Mouse (Mus musculus) mouse embryonic stem cell (cell line): Measurements from ENCODE around the gene Relb.
"Not testable (repeated sequence)": the region's sequence is repeated elsewhere in the genome, so short reads cannot be mapped to it uniquely, and the experiment has no call there.

Experiments used
- in situ Hi-C, 2 experiments: fragments of 300-500 bp; cut with MboI; formaldehyde crosslinking; loops; 1 replicate in 1 of 2; 3 replicates in 1 of 2; pipeline ENCODE4 v1.14.3; 2019 to 2020; ENCODE audit warnings: low sequenced_read_pairs in 2 of 2, low pct_unique_long_range_greater_than_20kb in 1 of 2, mixed read lengths in 1 of 2; ENCODE audit not compliant: unreplicated experiment in 1 of 2

The Relb gene

DNA sequence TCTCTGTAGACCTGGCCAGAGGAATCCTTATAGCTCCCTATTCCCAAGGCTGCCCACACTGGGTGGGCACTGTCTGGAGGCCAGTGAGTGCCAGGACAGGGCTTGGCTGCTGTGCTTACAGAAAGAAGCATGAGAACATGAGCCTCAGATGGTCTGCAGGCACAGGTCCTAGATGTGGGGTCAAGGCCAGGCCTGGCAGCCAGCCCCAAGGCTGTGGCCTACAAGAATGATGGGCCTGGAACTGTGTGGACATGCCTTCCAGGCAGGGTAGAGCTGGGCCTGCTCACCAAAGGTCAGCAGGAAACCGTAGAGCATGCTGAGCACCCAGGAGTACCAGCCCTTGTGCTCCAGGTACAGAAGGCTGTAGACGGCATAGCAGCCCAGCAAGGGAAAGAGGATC, 5.4 kb upstream of the Relb start:
- in situ Hi-C loops = no loop called here

DNA sequence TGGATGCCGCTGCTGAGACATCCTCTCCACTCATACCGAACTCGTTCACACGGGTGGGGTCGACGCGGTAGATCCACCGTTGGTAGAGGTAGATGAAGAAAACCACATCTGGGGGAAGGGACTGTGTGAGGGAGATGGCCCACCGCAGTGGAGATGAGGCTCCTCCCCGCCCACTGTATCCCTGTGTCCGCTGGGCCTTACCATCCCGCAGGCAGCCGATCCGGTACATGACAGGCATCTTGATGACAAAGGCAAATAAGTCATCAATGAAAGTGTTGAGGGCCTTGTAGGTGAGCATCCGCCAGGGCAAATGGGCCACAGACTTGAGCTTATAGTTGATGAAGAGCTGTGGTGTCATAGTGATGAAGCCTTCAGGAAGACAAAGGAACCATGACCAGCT, 4.6 kb upstream of the Relb start:
- in situ Hi-C loops = no loop called here

DNA sequence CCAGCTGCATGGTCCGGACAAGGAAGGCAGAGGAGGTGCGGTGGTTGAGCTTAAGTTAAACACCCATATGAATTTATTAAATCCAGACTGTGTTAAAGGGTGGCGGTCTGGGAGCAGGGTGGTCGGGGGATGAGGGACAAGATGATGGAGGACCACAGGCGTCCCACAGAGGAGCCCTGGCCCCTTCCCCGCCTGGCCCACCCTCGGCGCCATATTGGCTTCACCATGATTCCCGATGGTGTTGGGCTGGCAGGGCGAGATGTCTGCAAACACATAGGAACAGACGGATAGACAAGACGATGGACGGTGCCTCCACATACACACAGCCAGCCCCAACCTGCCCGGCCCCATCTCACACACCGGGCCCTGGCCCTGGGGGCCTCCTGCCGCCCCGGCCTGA, 4.0 kb upstream of the Relb start:
- in situ Hi-C loops = no loop called here

DNA sequence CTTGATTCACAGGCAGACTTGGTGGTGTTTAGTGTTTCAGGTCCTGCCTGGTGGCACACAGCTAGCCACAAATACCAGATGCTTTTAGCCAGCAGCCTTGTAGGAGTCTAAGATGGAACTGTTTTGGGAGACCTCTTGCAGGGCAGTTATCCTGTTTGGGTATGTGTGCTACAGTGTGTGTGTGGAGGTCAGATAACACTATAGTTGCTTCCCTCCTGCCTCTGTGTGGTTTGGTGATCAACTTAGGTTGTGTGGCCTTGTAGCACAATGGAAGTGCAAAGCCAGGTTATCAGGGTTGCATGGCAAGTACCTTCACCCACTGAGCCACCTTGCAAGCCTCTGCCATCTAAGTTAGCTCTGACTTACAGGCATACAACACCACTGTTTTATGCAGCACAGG, 3.5 kb upstream of the Relb start:
- in situ Hi-C loops = no loop called here

- in situ Hi-C loops = no loop called here
Measured at GRCm38 (mm10) chr7:19632275-19632674, 3.0 kb upstream of the Relb start.

DNA sequence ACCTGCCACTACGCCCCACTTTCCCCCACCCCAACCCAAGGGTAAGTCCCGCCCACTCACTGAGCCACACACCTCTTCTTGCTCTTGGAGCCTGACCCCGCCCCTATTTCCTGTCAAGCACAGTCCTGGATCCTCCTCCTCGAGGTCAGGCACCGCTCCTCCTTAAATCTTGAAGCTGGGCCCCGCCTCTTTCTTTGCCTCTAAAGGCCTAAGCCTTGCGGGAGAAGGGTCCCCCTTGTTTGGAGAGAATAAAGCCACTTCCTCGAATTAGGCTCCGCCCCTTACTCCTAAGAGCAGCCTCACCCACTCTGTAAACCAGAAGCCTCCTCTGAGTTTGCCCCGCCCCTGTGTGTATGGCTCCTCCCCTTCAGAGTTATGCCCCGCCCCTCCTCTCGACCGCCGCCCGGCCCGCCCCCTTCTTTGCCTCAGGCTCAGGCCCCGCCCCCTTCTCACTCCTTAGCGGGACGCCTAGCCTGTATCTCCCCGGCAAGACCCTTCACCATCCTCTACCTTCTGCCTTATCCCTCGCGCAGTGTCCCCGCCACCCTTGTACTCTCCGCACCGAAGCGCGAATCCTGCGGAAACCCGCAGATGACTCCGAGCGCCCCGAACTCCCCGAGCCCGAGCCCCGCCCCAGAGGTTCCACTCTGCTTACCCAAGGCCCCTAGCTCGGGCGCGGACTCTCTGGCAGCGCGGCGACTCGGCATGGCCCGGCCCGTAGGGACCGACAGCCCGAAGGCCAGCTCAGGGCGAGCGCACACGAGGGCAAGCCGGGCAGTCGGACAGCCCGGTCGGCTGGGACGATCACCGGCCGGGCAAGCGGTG, 490 bp downstream of the Relb start:
- in situ Hi-C loops = no loop called here

- in situ Hi-C loops = no loop called here
Measured at GRCm38 (mm10) chr7:19628192-19628535, 1.1 kb downstream of the Relb start.

DNA sequence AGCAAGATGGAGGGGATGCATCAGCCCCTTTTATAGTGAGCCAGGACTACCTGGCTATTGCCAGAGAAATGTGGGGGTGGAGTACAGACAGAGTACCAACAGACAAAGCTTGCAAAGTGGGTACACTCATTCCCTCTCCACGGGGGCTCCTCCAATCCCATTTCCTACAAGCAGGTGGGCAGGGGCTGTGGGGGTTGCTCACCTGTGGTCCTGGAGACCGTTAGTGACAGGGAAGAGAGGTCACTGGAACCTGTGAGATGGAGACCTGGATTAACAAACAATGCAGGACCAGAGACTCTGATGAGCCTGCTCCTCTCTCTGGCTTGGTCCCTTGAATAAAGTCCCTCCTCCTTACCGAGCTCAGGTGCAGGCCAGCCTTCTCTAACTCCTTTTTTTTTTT, 1.5 kb downstream of the Relb start:
- in situ Hi-C loops = no loop called here

DNA sequence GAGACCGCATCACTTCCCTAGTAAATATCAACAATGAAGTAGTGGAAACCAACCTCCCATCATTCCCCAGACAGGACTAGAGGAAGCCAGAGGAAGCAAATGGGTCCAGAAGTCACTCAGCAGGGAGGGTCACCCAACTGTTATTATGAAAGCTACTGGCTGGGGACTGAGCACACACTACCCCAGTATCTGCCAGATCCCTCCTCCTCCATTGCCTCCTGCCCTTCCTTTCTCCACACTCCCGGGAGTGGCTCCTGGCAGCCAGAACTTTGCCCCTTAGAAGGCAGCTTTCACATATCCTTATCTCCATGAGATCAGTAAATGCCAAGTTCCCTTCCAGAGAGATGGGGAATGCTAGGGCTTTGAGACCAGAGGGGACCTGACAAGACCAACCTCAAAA, 5.8 kb downstream of the Relb start:
- in situ Hi-C loops = no loop called here

DNA sequence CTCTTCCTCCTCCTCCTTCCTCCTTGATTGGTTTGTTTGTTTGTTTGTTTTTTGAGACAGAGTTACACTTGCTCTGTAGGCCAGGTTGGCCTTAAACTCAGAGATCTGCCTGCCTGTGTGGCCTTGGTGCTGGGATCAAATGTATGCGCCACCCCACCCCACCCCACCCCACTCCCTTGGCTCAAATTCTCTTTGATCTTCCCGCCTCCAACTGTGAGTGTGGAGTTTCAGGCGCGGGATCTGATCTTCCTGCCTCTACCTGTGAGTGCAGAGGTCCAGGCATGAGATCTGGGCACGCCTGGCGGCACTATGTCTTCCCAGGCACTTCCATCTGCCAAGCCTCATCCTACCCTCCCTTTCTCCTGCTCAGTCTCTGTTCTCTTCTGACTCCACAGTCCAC, 7.0 kb downstream of the Relb start:
- in situ Hi-C loops = no loop called here

DNA sequence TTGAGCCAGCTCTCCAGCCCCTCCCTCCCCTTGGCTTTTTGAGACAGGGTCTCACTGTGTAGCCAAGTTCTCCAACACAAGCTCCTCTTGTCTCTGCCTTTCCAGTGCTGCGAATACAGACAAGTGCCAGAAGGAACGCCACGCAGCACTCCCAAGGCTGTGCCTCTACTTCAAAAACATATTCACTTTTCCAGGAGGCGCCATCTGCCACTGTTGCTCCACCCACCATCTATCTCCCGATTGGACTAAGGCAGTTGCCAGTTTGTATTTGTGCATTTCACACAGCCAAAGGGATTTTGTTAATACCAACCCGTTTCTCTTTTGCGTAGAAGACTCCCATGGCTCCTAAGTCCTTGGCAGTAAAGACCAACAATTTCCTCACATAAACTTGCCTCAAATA, 8.4 kb downstream of the Relb start:
- in situ Hi-C loops = no loop called here

GRCm38 (mm10) chr7:19619004-19619801, 10.0 kb downstream of the Relb start:
- in situ Hi-C loops = no loop called here

DNA sequence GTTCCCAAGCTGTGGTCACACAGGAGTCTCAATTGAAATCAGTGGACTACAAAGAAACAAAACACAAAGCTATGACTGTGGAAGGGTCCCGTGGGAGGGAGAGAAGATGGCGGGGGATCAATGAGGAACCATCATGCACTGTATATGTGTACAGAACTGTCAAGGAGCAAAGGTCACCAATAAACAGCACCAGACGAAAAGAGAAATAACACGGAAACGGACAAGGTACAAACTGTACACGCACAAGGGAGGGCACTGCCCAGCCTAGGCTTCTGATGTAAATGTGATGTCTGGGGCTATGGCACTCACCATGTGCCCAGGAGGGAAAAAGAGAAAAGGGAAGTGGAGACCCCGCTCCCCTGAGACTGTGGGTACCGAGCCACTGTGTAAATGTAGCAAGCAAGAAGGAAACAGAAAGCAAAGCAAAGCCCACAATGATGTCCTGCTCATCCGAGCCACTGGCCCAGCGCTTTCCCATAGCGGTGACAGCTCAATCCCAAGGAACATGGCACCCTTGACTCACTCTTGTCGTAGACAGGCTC, 14.1 kb downstream of the Relb start:
- in situ Hi-C loops = no loop called here

DNA sequence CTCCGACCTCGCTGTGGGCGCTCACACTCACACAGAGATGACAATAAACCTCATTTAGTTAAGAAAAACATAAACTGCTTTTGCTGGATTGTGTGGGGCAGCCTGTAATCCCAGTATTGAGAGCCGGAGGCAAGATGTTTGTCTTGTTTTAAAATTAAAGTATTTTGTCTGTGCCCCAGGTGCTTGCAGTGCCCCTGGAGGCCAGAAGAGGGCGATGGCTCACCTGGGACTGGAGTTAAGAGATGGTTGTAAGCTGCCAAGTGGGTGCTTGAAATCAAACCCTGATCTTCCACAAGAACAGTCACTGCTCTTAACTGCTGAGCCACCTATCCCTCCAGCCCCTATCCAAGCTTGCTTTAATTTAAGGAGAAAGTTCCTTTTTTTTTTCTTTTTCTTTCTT, 18.3 kb downstream of the Relb start:
- in situ Hi-C loops = no loop called here

DNA sequence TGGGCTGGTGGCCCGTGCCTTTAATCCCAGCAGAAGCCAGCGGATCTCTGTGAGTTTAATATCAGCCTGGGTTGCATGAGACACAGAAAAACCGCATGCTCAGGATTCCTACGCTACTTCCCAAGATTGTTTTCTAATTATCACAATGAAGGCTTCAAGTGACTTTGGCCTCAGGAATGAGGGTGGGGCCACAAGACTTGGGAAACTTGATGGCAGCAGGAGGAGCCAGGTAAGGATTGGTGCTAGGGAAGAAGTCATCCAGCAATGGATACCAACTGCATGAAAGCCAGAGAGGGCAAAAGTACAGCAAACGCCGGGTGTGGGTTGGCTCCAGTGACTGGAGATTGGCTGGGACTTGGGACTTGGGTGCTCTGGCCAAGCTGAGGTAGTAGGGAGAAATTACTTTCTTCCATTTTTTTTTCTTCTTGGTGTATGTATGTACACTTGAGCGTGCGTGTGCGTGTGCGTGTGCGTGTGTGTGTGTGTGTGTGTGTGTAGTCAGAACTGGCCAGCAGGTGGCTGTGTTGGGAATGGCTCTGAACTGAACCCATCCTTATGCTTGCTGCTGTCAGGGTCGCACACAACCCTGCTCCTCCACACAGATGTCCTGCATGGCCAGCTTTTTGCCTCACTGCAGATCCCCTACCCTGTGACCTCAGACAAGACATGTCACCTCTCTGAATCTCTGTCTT, 19.5 kb downstream of the Relb start:
- in situ Hi-C loops = no loop called here

GRCm38 (mm10) chr7:19607291-19607690, 21.9 kb downstream of the Relb start:
- in situ Hi-C loops = no loop called here

GRCm38 (mm10) chr7:19604606-19605214, 24.5 kb downstream of the Relb start:
- in situ Hi-C loops = not testable (repeated sequence)

- in situ Hi-C loops = no loop called here
Measured at GRCm38 (mm10) chr7:19603849-19604605, 25.2 kb downstream of the Relb start, which contains the start of gene Clasrp. Gene Clasrp, minus strand, starts transcription at chr7:19604486.
